Mouse (Mus musculus): ENCODE results near the gene Myof. TPM values are rescaled to one million over a fixed set of nuclear protein-coding genes. Genes with fewer than 3 reads are reported as not detected.

Myof gene
- polyA plus RNA-seq, 1 experiment, result 5.5 TPM

GRCm38 (mm10) chr19:38029292-38029691, 14.1 kb downstream of the Myof start:
- Histone ChIP-seq H3K27ac (replicated peaks; ENCODE audit: low read depth, low read length) (peak overlapping the region; percentile 77), H3K4me3 (ENCODE audit: insufficient read depth, low read depth, low read length) (no peak overlapping the region), H3K4me1 (ENCODE audit: control insufficient read depth, insufficient read depth, insufficient read length, low read length) (peaks cover 27% of the 10 kb centered on the region)

- H3K27ac ChIP-seq (replicated peaks; ENCODE audit: low read depth, low read length), result peak overlapping the region; percentile 56
- no peak overlapping the region for H3K4me3 ChIP-seq (ENCODE audit: insufficient read depth, low read depth, low read length)
- peaks cover 27% of the 10 kb centered on the region for H3K4me1 ChIP-seq (ENCODE audit: control insufficient read depth, insufficient read depth, insufficient read length, low read length)
Measured at GRCm38 (mm10) chr19:38027881-38028521, 15.4 kb downstream of the Myof start.

- Histone ChIP-seq H3K4me1 (ENCODE audit: control insufficient read depth, insufficient read depth, insufficient read length, low read length) (peaks cover 27% of the 10 kb centered on the region), H3K4me3 (ENCODE audit: insufficient read depth, low read depth, low read length) (no peak overlapping the region), H3K27ac (replicated peaks; ENCODE audit: low read depth, low read length) (0 out of 2 replicates have a peak overlapping the region, but pooled peaks have one; percentile 3)
Measured at GRCm38 (mm10) chr19:38027389-38027788, 16.0 kb downstream of the Myof start.

- Histone ChIP-seq H3K4me3 (ENCODE audit: insufficient read depth, low read depth, low read length) (no peak overlapping the region), H3K27ac (replicated peaks; ENCODE audit: low read depth, low read length) (peak overlapping the region; percentile 69), H3K4me1 (ENCODE audit: control insufficient read depth, insufficient read depth, insufficient read length, low read length) (peaks cover 27% of the 10 kb centered on the region)
Measured at GRCm38 (mm10) chr19:38026211-38026624, 17.2 kb downstream of the Myof start.

- H3K4me3 ChIP-seq (ENCODE audit: insufficient read depth, low read depth, low read length), result no peak overlapping the region
- peak overlapping the region; percentile 69 for H3K27ac ChIP-seq (replicated peaks; ENCODE audit: low read depth, low read length)
- H3K4me1 ChIP-seq (ENCODE audit: control insufficient read depth, insufficient read depth, insufficient read length, low read length), result peaks cover 24% of the 10 kb centered on the region
Measured at GRCm38 (mm10) chr19:38025254-38026041, 17.9 kb downstream of the Myof start.

GRCm38 (mm10) chr19:38023603-38024002, 19.8 kb downstream of the Myof start:
- Histone ChIP-seq H3K4me1 (ENCODE audit: control insufficient read depth, insufficient read depth, insufficient read length, low read length) (peaks cover 17% of the 10 kb centered on the region), H3K27ac (replicated peaks; ENCODE audit: low read depth, low read length) (no peak overlapping the region), H3K4me3 (ENCODE audit: insufficient read depth, low read depth, low read length) (no peak overlapping the region)

GRCm38 (mm10) chr19:38022710-38023109, 20.7 kb downstream of the Myof start:
- Histone ChIP-seq H3K4me1 (ENCODE audit: control insufficient read depth, insufficient read depth, insufficient read length, low read length) (peaks cover 16% of the 10 kb centered on the region), H3K4me3 (ENCODE audit: insufficient read depth, low read depth, low read length) (no peak overlapping the region), H3K27ac (replicated peaks; ENCODE audit: low read depth, low read length) (no peak overlapping the region)

GRCm38 (mm10) chr19:38015873-38016254, 27.5 kb downstream of the Myof start:
- no peak overlapping the region; the same call in 1 of the 2 replicates for H3K27ac ChIP-seq (replicated peaks; ENCODE audit: low read depth, low read length)
- H3K4me1 ChIP-seq (ENCODE audit: control insufficient read depth, insufficient read depth, insufficient read length, low read length), result peaks cover 4% of the 10 kb centered on the region
- H3K4me3 ChIP-seq (ENCODE audit: insufficient read depth, low read depth, low read length), result no peak overlapping the region

- Histone ChIP-seq H3K4me1 (ENCODE audit: control insufficient read depth, insufficient read depth, insufficient read length, low read length) (peaks cover 4% of the 10 kb centered on the region), H3K27ac (replicated peaks; ENCODE audit: low read depth, low read length) (no peak overlapping the region)
Measured at GRCm38 (mm10) chr19:38015180-38015872, 28.1 kb downstream of the Myof start.

GRCm38 (mm10) chr19:38014443-38014842, 28.9 kb downstream of the Myof start:
- no peak overlapping the region for H3K27ac ChIP-seq (replicated peaks; ENCODE audit: low read depth, low read length)
- peaks cover 4% of the 10 kb centered on the region for H3K4me1 ChIP-seq (ENCODE audit: control insufficient read depth, insufficient read depth, insufficient read length, low read length)
- H3K4me3 ChIP-seq (ENCODE audit: insufficient read depth, low read depth, low read length), result no peak overlapping the region

More at GRCm38 (mm10) chr19:38015180-38015872, 28.1 kb downstream of the Myof start:
- H3K4me3 ChIP-seq (ENCODE audit: insufficient read depth, low read depth, low read length), result no peak overlapping the region

- Histone ChIP-seq H3K4me1 (ENCODE audit: control insufficient read depth, insufficient read depth, insufficient read length, low read length) (peaks cover 4% of the 10 kb centered on the region), H3K4me3 (ENCODE audit: insufficient read depth, low read depth, low read length) (no peak overlapping the region), H3K27ac (replicated peaks; ENCODE audit: low read depth, low read length) (peak overlapping the region; percentile 72)
Measured at GRCm38 (mm10) chr19:38011379-38011778, 32.0 kb downstream of the Myof start.

GRCm38 (mm10) chr19:38004809-38005380, 38.5 kb downstream of the Myof start:
- Histone ChIP-seq H3K4me1 (ENCODE audit: control insufficient read depth, insufficient read depth, insufficient read length, low read length) (0 out of 2 replicates have a peak, but pooled peaks cover 2% of the 10 kb centered on the region), H3K27ac (replicated peaks; ENCODE audit: low read depth, low read length) (0 out of 2 replicates have a peak overlapping the region, but pooled peaks have one; percentile 3)

GRCm38 (mm10) chr19:38003671-38004521, 39.5 kb downstream of the Myof start:
- no peak overlapping the region for H3K4me3 ChIP-seq (ENCODE audit: insufficient read depth, low read depth, low read length)
- H3K4me1 ChIP-seq (ENCODE audit: control insufficient read depth, insufficient read depth, insufficient read length, low read length), result 0 out of 2 replicates have a peak, but pooled peaks cover 2% of the 10 kb centered on the region
- 0 out of 2 replicates have a peak overlapping the region, but pooled peaks have one; percentile 26 for H3K27ac ChIP-seq (replicated peaks; ENCODE audit: low read depth, low read length)

More at GRCm38 (mm10) chr19:38004809-38005380, 38.5 kb downstream of the Myof start:
- no peak overlapping the region for H3K4me3 ChIP-seq (ENCODE audit: insufficient read depth, low read depth, low read length)

- no peak overlapping the region for H3K27ac ChIP-seq (replicated peaks; ENCODE audit: low read depth, low read length)
- 0 out of 2 replicates have a peak, but pooled peaks cover 2% of the 10 kb centered on the region for H3K4me1 ChIP-seq (ENCODE audit: control insufficient read depth, insufficient read depth, insufficient read length, low read length)
- no peak overlapping the region for H3K4me3 ChIP-seq (ENCODE audit: insufficient read depth, low read depth, low read length)
Measured at GRCm38 (mm10) chr19:38002816-38003215, 40.6 kb downstream of the Myof start.

Measured in brown adipose tissue, adult 24 weeks (tissue).